Mouse (Mus musculus): ENCODE results near the gene Gm9602.
"Not testable (repeated sequence)": the region's sequence is repeated elsewhere in the genome, so short reads cannot be mapped to it uniquely, and the experiment has no call there.

Gm9602 gene

GRCm38 (mm10) chr14:4776037-4776436 is at the start of gene Gm9602:
Gene Gm9602 (plus strand): TSS chr14:4776337.
- not testable (repeated sequence) for DNase-seq

- peak in 1 of 2 experiments; percentile 2 for DNase-seq
Measured at GRCm38 (mm10) chr14:4806421-4806820, 30.3 kb downstream of the Gm9602 start.

- not testable (repeated sequence) for DNase-seq
Measured at GRCm38 (mm10) chr14:4821950-4822349, 45.8 kb downstream of the Gm9602 start.

Measured in cerebellum, postnatal 10 days (tissue).